Mouse (Mus musculus) inflammation-experienced regulatory T-cells, adult 16 weeks (primary cell): ENCODE measurements around the gene Atp7a. TPM values are rescaled to one million over a fixed set of nuclear protein-coding genes. Genes with fewer than 3 reads are reported as not detected.

Experiments used
- polyA plus RNA-seq: library from polyadenylated mRNA; unstranded; fragments of 100-300 nt; shearing (Covaris generic); gene quantifications from one replicate; pipeline ENCODE4 v1.2.1, GENCODE M21; 2017

Atp7a gene
- polyA plus RNA-seq = 15.8 TPM

DNA sequence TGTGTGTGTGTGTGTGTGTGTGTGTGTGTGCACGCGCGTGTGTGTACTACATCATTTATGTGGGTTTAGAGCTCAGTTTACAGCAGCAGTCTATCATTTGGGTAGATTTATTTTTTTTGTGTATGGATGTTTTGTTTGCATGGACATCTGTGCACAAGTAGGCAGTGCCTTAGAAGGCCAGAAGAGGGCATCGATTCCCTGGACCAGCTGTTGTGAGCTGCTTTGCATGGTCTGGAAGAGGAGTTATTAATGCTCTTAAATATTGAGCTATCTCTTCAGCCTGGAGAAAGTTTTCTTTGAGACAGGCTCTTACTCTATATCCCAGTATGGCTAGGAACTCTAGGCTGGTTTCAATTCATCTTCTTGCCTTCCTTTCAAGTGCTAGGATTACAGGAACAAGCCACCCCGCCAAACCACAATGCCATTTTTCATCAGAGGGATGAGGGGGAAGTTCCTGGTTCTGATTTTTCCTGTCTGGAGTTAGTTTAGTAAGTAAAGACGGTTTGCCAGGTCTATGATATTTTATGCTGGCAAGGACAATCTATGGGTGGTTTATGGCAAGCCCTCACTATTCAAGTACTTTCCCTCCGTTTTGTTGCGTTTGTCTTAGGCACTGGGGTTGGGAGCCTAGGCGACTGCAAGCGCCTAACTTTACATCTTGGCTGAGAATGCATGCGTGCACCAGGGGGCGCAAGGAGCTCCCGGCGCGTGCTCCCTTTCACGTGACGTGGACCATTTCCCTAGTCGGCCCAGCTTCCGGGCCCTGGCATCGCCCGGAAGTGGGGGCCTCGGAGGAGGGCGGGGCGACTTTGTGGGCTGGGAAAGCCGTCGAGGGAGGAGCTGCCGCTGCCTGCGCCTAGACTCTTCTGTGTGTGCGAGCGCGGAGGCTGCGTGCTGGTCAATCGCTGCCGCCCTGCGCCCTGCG, at the start of gene Atp7a:
Gene Atp7a (plus strand): TSS at position 859 of the 925 bp plus-strand sequence.

DNA sequence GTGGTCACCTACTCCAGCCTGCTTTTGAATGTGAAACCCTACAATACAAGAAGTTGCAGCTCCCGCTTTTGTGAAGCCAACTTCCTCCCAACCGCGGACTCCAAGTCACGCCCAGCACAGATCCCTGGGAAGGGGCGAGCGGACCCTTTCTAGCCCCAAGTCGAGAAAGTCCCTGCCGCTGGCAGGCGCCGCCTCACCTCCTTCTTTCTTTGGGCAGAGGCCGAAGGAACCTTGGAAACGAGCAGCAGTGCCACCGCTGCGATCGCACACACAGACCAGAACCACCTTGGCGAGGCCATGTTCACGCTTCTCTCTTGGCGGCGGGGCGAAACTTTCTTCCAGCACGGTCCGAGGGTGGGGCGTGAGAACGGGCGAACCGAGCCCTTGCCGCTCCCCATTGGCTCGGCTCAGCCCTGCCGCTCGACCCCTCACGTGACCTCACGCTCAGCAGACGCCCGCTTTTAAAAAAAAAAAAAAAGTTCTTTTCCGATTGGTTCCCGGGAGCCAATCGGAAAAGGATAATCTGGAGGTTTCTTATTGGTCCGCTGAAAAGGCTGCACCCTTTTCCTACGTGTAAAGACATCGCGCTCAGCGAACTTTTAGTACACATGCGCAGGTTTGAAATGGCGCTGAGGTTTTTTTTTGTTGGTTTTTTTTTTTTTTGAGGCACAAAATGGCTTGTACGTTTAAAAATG, 15.5 kb upstream of the Atp7a start, which contains the start of gene Magt1:
Gene Magt1 (minus strand): TSS at position 442 of the 695 bp plus-strand sequence.

DNA sequence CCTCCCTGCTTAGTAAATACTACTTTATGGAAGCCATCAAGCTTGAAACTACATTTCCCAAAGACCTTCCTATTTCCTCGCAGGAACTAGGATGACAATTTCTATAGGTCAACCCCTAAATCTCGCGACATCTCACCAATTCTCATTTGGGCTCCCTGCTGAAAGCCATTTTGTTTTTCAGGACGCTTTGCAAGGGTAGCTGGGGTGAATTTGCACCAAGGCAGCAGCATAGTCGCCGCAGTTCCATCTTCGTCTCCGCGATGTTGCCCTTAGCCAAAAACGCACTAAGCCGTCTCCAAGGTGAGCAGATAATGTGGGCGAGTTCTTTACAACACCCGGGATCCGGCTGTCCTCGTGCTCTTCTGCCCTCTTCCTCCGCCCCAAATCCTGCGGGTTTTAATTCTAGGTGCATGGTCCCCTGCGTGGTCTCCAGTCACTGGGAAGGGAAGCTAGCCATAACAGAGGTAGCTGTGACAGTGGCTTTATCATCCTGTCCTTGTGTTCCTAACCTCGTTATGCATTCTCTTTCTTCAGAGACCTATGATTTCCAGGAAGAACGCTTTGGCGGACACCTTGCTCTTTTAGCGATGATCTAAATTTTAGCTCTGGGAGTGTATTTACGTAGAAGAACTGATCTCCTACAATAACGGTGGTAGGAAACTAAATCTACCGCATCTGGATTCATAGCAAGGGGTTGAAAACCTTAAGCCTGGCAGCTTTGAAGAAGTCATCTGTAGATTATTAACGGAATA, 11.3 kb upstream of the Atp7a start, which contains the start of gene Cox7b:
Gene Cox7b (plus strand): TSS at position 130 of the 752 bp plus-strand sequence.

DNA sequence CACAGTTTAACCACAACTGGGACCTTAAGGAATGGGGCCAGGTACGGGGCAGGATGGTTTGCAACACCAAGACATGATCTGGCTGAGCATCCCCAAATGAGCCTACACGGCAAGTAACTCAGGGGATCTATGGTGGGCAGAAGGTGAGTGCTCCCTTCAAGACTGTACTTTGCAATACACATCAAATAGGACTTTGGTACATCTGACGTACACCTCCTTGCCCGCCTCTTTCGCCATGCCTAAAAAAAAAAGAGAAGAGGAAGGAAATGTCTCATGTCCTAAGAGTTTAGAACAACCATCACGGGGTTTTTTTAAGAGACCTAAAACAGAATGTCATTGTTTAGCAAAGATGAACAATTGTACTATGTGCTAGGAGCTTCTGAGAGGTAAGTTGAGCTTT, 115.9 kb downstream of the Atp7a start, which contains the start of gene Tlr13:
Gene Tlr13 (plus strand): TSS at position 269 of the 400 bp plus-strand sequence.

Other genes with a start within 250 kb of the Atp7a start
- 290 TPM for gene Atrx, start 97.9 kb upstream of the Atp7a start, polyA plus RNA-seq
- gene Magt1, start 15.4 kb upstream of the Atp7a start, polyA plus RNA-seq = 41.5 TPM
- gene Cox7b, start 11.6 kb upstream of the Atp7a start, polyA plus RNA-seq = 254 TPM
- 0.23 TPM for gene Tlr13, start 115.9 kb downstream of the Atp7a start, polyA plus RNA-seq
- 159 TPM for gene Pgk1, start 159.8 kb downstream of the Atp7a start, polyA plus RNA-seq
- gene Taf9b, start 193.9 kb downstream of the Atp7a start, polyA plus RNA-seq = 45.2 TPM
- gene Fnd3c2, start 228.1 kb downstream of the Atp7a start, polyA plus RNA-seq = not detected